Mouse (Mus musculus): Measurements from ENCODE around the gene Gm45234. TPM values are rescaled to one million over a fixed set of nuclear protein-coding genes. Genes with fewer than 3 reads are reported as not detected.

The Gm45234 gene
- polyA plus RNA-seq, 1 experiment from 2014 or later, result not detected

DNA sequence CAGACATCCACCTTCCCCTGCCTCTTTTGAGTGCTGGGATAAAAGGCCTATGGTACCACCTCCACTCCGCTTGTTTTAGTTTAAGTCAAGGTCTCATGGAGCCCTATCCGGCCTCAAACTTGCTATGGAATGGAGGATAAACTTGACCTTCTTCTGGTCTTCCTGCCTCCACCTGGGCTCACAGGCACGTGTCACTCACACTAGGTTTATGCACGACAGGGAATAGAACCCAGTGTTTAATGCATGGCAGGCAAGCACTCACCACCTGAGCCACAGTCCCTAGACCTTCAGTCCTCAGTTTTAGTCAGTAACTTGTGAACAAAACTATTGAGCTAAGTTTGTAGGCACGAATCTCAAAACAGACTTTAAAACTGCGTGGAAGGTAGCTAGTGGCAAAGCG lies 24.8 kb downstream of the Gm45234 start:
- Histone ChIP-seq H3K9me3 (replicated peaks; ENCODE audit: control insufficient read depth, low read length) (no peaks in the 10 kb centered on the region), H3K9ac (ENCODE audit: low read depth, low read length) (no peak overlapping the region), H3K27ac (ENCODE audit: low read depth, low read length) (no peak overlapping the region), H3K27me3 (ENCODE audit: control insufficient read depth, insufficient read depth, low read length) (no peaks in the 10 kb centered on the region), H3K4me3 (ENCODE audit: low read depth, low read length) (no peak overlapping the region), H3K4me2 (no peak overlapping the region), H3K36me3 (ENCODE audit: control insufficient read depth, insufficient read depth, low read length) (no peaks in the 10 kb centered on the region), H3K4me1 (ENCODE audit: control insufficient read depth, insufficient read depth, low read length) (peaks cover 6% of the 10 kb centered on the region; the same call in 1 of the 2 replicates)
- 77% methylated on average over 7 of the region's 7 CpGs for WGBS (ENCODE audit: insufficient replicate concordance)
- ATAC-seq (replicated peaks; ENCODE audit: insufficient number of reproducible peaks, low FRiP score, low TSS enrichment), result no peak

DNA sequence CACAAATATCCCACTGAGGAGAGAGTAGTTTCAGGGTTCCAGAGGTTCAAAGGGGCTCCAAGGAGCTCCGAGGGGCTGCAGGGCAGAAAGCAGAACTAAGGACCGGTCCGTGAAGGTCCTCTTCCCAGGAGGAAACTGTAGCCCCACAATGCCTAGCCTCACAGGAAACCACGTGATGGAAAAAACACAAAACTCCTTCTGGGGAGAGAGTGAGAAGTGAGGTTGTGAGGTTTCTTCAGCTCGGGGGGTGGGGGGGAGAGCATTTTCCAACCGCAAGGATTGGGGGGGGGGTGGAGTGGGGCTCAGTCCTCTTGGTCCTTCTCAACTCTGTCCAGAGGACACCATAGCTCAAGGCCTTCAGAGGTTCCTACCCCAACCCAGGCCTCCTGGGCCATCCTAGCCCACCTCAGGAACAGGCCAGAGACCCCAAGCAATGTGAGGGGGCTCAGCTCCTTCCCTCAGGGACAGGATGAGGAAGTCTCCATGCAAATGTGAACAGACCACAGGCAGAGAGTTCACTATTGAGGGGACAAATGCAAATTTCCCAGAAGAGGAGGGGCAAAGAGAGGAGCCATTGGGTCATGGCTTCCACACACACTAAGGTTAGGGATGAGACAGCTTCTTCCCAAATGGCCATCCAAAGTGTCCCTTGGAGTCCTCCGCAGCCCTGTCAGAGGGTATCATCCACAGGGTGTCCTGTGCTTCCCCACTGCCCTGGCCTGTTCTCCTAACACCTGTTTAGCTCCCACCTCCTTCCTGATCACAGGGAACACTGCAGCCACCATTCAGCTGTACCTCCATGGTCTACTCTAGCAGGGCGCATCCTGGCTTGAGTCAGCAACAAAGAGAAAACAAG lies 25.7 kb downstream of the Gm45234 start:
- Histone ChIP-seq H3K9ac (ENCODE audit: low read depth, low read length) (no peak overlapping the region), H3K27me3 (ENCODE audit: control insufficient read depth, insufficient read depth, low read length) (no peaks in the 10 kb centered on the region), H3K4me1 (ENCODE audit: control insufficient read depth, insufficient read depth, low read length) (peaks cover 6% of the 10 kb centered on the region; the same call in 1 of the 2 replicates), H3K27ac (ENCODE audit: low read depth, low read length) (no peak overlapping the region), H3K9me3 (replicated peaks; ENCODE audit: control insufficient read depth, low read length) (no peaks in the 10 kb centered on the region), H3K36me3 (ENCODE audit: control insufficient read depth, insufficient read depth, low read length) (no peaks in the 10 kb centered on the region), H3K4me2 (no peak overlapping the region), H3K4me3 (ENCODE audit: low read depth, low read length) (no peak overlapping the region)
- WGBS (ENCODE audit: insufficient replicate concordance), result 64% methylated on average over 8 of the region's 8 CpGs
- ATAC-seq (replicated peaks; ENCODE audit: insufficient number of reproducible peaks, low FRiP score, low TSS enrichment), result no peak

DNA sequence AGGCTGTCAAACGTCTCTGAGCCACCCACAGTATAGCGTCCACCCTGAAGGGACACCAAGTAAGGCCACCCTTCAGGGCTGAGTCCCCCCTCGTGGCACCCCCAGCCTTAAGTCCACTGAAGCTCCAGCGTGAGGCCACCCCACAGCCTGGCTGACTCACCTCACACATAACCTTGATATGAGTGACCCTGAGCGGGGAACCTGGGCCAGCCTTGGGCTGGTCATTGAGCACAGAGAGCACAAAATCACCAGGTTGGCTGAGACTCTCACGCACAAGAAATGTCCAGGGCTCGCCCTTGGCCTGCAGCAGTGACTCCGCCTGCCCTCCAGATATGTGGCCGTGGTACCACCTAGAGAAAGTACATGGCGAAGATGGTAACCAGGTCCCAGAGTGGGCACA lies 27.2 kb downstream of the Gm45234 start:
- no peaks in the 10 kb centered on the region for H3K27me3 ChIP-seq (ENCODE audit: control insufficient read depth, insufficient read depth, low read length)
- ATAC-seq (replicated peaks; ENCODE audit: insufficient number of reproducible peaks, low FRiP score, low TSS enrichment), result no peak
- WGBS (ENCODE audit: insufficient replicate concordance), result 85% methylated on average over 10 of the region's 10 CpGs
- H3K4me1 ChIP-seq (ENCODE audit: control insufficient read depth, insufficient read depth, low read length), result peaks cover 6% of the 10 kb centered on the region; the same call in 1 of the 2 replicates
- H3K9ac ChIP-seq (ENCODE audit: low read depth, low read length), result no peak overlapping the region
- H3K27ac ChIP-seq (ENCODE audit: low read depth, low read length), result no peak overlapping the region
- no peaks in the 10 kb centered on the region for H3K9me3 ChIP-seq (replicated peaks; ENCODE audit: control insufficient read depth, low read length)
- no peak overlapping the region for H3K4me3 ChIP-seq (ENCODE audit: low read depth, low read length)
- H3K36me3 ChIP-seq (ENCODE audit: control insufficient read depth, insufficient read depth, low read length), result no peaks in the 10 kb centered on the region
- H3K4me2 ChIP-seq, result no peak overlapping the region

DNA sequence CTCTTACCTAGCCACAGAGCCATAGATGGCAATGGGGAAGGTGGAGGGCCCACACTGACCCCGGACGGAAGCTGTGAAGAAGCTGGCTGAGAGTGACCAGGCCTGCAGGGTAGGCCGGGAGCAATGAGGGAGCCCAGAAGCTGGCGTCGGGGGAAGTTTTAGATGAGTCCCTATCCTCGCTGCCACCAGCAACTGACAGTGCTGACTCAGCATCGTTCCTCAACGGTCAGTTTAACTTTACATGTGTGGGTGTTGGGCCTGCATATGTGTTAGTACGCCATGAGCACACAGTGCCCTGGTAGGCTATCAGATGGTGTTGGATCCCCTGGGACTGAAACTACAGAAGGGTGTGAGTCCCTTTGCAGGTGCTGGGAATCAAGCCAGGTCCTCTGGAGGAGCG lies 31.3 kb downstream of the Gm45234 start:
- 81% methylated on average over 10 of the region's 10 CpGs for WGBS (ENCODE audit: insufficient replicate concordance)
- no peak for ATAC-seq (replicated peaks; ENCODE audit: insufficient number of reproducible peaks, low FRiP score, low TSS enrichment)
- H3K4me3 ChIP-seq (ENCODE audit: low read depth, low read length), result no peak overlapping the region

DNA sequence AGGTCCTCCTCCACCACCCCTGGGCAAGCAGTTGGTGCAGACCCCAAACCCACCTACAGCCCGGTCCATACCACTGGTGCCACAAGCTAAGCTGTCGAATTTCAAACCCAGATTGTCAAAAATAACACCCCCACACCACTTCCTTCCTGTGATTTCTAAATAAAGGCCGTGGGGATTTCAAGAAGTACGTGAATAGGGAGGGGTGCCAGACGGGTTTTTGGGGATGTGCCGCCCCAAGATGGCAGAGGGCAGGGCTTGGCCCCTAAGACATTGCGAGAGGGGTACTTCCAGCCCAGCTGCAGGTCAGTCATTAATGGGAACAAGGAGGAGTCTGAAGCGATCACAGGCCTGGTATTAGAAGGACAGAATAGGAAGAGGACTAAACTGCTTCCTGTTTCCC lies 32.3 kb downstream of the Gm45234 start:
- H3K36me3 ChIP-seq (ENCODE audit: control insufficient read depth, insufficient read depth, low read length), result no peaks in the 10 kb centered on the region
- H3K4me1 ChIP-seq (ENCODE audit: control insufficient read depth, insufficient read depth, low read length), result peaks cover 6% of the 10 kb centered on the region
- no peak for ATAC-seq (replicated peaks; ENCODE audit: insufficient number of reproducible peaks, low FRiP score, low TSS enrichment)
- 72% methylated on average over 8 of the region's 8 CpGs for WGBS (ENCODE audit: insufficient replicate concordance)
- H3K27ac ChIP-seq (ENCODE audit: low read depth, low read length), result no peak overlapping the region
- no peak overlapping the region for H3K4me2 ChIP-seq
- no peaks in the 10 kb centered on the region for H3K9me3 ChIP-seq (replicated peaks; ENCODE audit: control insufficient read depth, low read length)
- H3K9ac ChIP-seq (ENCODE audit: low read depth, low read length), result no peak overlapping the region
- H3K27me3 ChIP-seq (ENCODE audit: control insufficient read depth, insufficient read depth, low read length), result no peaks in the 10 kb centered on the region
- no peak overlapping the region for H3K4me3 ChIP-seq (ENCODE audit: low read depth, low read length)

More for the DNA sequence above, 31.3 kb downstream of the Gm45234 start:
- H3K4me1 ChIP-seq (ENCODE audit: control insufficient read depth, insufficient read depth, low read length), result no peaks in the 10 kb centered on the region
- no peak overlapping the region for H3K4me2 ChIP-seq
- no peak overlapping the region for H3K27ac ChIP-seq (ENCODE audit: low read depth, low read length)
- no peak overlapping the region for H3K9ac ChIP-seq (ENCODE audit: low read depth, low read length)
- no peaks in the 10 kb centered on the region for H3K36me3 ChIP-seq (ENCODE audit: control insufficient read depth, insufficient read depth, low read length)
- H3K9me3 ChIP-seq (replicated peaks; ENCODE audit: control insufficient read depth, low read length), result no peaks in the 10 kb centered on the region
- no peaks in the 10 kb centered on the region for H3K27me3 ChIP-seq (ENCODE audit: control insufficient read depth, insufficient read depth, low read length)

DNA sequence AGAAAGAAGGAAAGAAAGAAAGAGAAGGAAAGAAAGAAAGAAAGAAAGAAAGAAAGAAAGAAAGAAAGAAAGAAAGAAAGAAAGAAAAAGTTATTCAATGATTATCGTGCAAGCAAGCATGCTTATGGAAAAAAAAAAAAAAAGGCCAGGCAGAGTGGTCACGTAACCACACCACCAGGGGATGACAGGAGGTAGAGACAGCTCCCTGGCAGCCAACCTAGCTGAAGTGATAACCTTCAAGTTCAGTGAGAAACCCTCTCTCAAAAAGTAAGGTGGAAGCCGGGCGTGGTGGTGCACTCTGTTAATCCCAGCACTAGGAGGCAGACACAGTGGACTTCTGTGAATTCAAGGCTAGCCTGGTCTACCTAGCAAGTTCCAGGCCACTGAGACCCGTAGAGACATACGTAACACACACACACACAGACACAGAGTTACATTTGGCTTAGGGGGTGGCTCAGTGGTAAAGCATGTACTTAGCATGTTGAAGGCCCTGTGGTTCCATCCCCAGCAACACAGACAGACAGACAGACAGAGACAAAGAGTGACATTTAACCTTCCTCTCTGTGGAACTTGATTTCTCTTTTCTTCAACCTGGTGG lies 32.8 kb downstream of the Gm45234 start:
- no peak overlapping the region for H3K27ac ChIP-seq (ENCODE audit: low read depth, low read length)
- H3K9ac ChIP-seq (ENCODE audit: low read depth, low read length), result no peak overlapping the region
- H3K4me3 ChIP-seq (ENCODE audit: low read depth, low read length), result no peak overlapping the region
- H3K4me2 ChIP-seq, result no peak overlapping the region
- no peaks in the 10 kb centered on the region for H3K9me3 ChIP-seq (replicated peaks; ENCODE audit: control insufficient read depth, low read length)
- H3K4me1 ChIP-seq (ENCODE audit: control insufficient read depth, insufficient read depth, low read length), result peaks cover 6% of the 10 kb centered on the region
- ATAC-seq (replicated peaks; ENCODE audit: insufficient number of reproducible peaks, low FRiP score, low TSS enrichment), result no peak
- no peaks in the 10 kb centered on the region for H3K27me3 ChIP-seq (ENCODE audit: control insufficient read depth, insufficient read depth, low read length)
- WGBS (ENCODE audit: insufficient replicate concordance), result 75% methylated on average over 6 of the region's 6 CpGs
- H3K36me3 ChIP-seq (ENCODE audit: control insufficient read depth, insufficient read depth, low read length), result peaks cover under 1% of the 10 kb centered on the region

DNA sequence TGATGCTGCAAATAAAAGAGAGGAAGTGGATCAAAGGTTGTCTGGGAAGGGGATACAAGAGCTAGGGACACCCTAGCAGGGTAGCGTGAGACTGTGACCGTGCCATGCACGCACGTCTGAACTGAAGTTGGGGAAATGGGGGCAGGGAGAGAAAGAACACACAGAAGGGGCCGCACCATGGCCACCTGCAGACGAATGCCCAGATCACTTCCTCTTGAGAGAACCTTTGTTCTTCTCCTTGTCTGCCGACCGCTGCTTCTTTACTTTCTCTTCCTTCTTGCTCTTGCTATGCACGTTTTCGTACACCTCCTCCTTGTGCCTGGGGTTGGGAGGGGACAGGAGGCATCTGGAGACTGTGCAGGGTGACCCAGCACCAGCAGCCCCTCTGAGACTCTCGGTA lies 34.9 kb downstream of the Gm45234 start:
- peaks cover 6% of the 10 kb centered on the region for H3K4me1 ChIP-seq (ENCODE audit: control insufficient read depth, insufficient read depth, low read length)
- no peak overlapping the region for H3K4me3 ChIP-seq (ENCODE audit: low read depth, low read length)
- peak overlapping the region; percentile 10; the same call in 1 of the 2 replicates for H3K9ac ChIP-seq (ENCODE audit: low read depth, low read length)
- H3K36me3 ChIP-seq (ENCODE audit: control insufficient read depth, insufficient read depth, low read length), result peaks cover 7% of the 10 kb centered on the region
- no peaks in the 10 kb centered on the region for H3K9me3 ChIP-seq (replicated peaks; ENCODE audit: control insufficient read depth, low read length)
- H3K27me3 ChIP-seq (ENCODE audit: control insufficient read depth, insufficient read depth, low read length), result no peaks in the 10 kb centered on the region
- no peak for ATAC-seq (replicated peaks; ENCODE audit: insufficient number of reproducible peaks, low FRiP score, low TSS enrichment)
- 79% methylated on average over 11 of the region's 11 CpGs for WGBS (ENCODE audit: insufficient replicate concordance)
- no peak overlapping the region for H3K27ac ChIP-seq (ENCODE audit: low read depth, low read length)
- H3K4me2 ChIP-seq, result no peak overlapping the region

DNA sequence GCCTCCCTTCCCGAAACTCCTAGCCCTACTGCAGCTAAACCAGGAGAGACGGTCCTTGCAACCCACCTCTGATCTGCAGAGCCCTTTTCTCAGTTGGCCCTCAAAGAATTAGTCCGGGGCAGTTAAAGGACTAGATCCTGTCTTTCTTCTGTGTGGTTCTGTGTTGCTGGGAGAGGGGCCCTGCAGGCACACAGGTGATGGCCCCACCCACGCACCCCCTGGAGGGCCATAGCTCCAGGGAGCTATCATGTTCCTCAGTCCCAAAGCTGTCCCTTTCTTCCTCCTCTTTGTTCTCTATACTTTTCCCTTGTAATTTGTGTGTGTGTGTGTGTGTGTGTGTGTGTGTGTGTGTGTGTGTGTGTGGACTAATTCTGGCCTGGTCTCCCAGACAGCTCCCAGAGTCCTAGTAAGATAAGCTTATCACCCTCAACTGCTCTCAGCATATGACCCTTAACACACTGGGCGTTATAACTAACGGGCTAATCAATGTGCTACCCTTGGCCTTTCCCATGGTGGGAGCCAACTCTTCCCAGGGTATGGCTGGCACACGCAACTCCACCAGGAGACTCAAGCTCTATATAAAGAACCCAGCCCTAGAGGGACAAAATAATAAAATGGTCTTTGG lies 36.4 kb downstream of the Gm45234 start:
- ATAC-seq (replicated peaks; ENCODE audit: insufficient number of reproducible peaks, low FRiP score, low TSS enrichment), result peak; percentile 32; the same call in 1 of the 2 replicates
- H3K36me3 ChIP-seq (ENCODE audit: control insufficient read depth, insufficient read depth, low read length), result peaks cover 17% of the 10 kb centered on the region
- H3K4me3 ChIP-seq (ENCODE audit: low read depth, low read length), result no peak overlapping the region
- H3K4me2 ChIP-seq, result no peak overlapping the region
- peaks cover 6% of the 10 kb centered on the region for H3K4me1 ChIP-seq (ENCODE audit: control insufficient read depth, insufficient read depth, low read length)
- no peaks in the 10 kb centered on the region for H3K9me3 ChIP-seq (replicated peaks; ENCODE audit: control insufficient read depth, low read length)
- H3K27ac ChIP-seq (ENCODE audit: low read depth, low read length), result no peak overlapping the region
- H3K27me3 ChIP-seq (ENCODE audit: control insufficient read depth, insufficient read depth, low read length), result no peaks in the 10 kb centered on the region
- peak overlapping the region; percentile 7; the same call in 1 of the 2 replicates for H3K9ac ChIP-seq (ENCODE audit: low read depth, low read length)
- WGBS (ENCODE audit: insufficient replicate concordance), result 51% methylated on average over 7 of the region's 7 CpGs
